ENCODE assay signal across 12 mouse cellular contexts in genomic region chr2:166048852-166049251, GRCm38 (mm10).
"Had no signal": no experiment of that assay in that cellular context is flagged by ENCODE, and none has a peak within 500 bp of the region (broad histone marks: within the 10 kb centered on the region; RNA-seq: fewer than 3 reads in every experiment).

No protein-coding gene starts in this region.

- H3K27me3 ChIP-seq: liver, embryonic 13.5 days had no signal

- H3K9ac ChIP-seq: liver, embryonic 13.5 days had no signal

- H3K4me3 ChIP-seq: left cerebral cortex, adult 2 months; liver, embryonic 13.5 days had no signal

- H3K9me3 ChIP-seq: liver, embryonic 13.5 days had no signal

- DNase-seq: kidney, postnatal 36 days; layer of hippocampus, postnatal 36 days; liver, embryonic 13.5 days; lung, adult 2 months; lung, postnatal 14 days; lung, postnatal 4 days; midbrain, embryonic 14.5 days; thymus, adult 2 months; thymus, postnatal 14 days; thymus, postnatal 4 days had no signal

- H3K4me2 ChIP-seq: liver, embryonic 13.5 days; midbrain, embryonic 11.5 days had no signal

- H3K27ac ChIP-seq: left cerebral cortex, adult 2 months; liver, embryonic 13.5 days had no signal
